Comparison of ENCODE assay signal across 1 mouse cellular context in the genomic region with DNA sequence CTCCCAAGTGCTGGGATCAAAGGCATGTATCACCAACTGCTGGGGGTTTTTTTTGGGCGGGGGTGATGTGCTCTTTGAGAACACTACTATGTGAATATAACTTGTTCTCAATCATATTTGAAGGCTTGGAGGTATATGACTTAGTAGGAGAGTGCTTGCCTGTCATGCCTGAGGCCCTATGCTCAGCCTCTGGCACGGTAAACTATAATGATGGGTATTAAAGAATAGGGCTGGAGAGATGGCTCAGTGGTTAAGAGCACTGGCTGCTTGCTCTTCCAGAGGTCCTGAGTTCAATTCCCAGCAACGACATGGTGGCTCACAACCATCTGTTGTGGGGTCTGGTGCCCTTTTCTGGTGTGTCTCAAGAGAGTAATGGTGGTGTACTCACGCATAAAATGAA.
A peak's percentile ranks its signal among the peaks of the same experiment; 100 is the strongest.
TF ChIP-seq lines count a peak whose summit lies in the region.

No protein-coding gene starts in this region.

TF ChIP-seq in CH12.LX, 34 proteins besides CTCF, POLR2A, EP300 and RAD21:
- peak; percentile 72 for TF ChIP-seq TBP (conservative IDR thresholded peaks at IDR 0.05; ENCODE audit: low read depth, low read length)
- TF ChIP-seq SMC3 (IDR thresholded peaks at IDR 0.05; ENCODE audit: low read depth, low read length): no peak
- no peak for TF ChIP-seq JUND (conservative IDR thresholded peaks at IDR 0.05; ENCODE audit: low read depth, low read length)
- 0 out of 2 replicates have a peak, but pooled peaks have one; percentile 10 for TF ChIP-seq MXI1 (IDR thresholded peaks at IDR 0.05; ENCODE audit: low read depth, low read length)
- TF ChIP-seq ELF1 (IDR thresholded peaks at IDR 0.05; ENCODE audit: low read depth, low read length): peak; percentile 11; the same call in 1 of the 2 replicates
- no peak for TF ChIP-seq ETS1 (conservative IDR thresholded peaks at IDR 0.05; ENCODE audit: low read depth, low read length)
- no peak for TF ChIP-seq MYC (IDR thresholded peaks at IDR 0.05; ENCODE audit: low read depth, low read length)
- no peak for TF ChIP-seq USF1 (IDR thresholded peaks at IDR 0.05; ENCODE audit: low read depth, low read length)
